Mouse (Mus musculus) liver, postnatal 0 days (tissue): Measurements from ENCODE around the gene Mrgprg. TPM values are rescaled to one million over a fixed set of nuclear protein-coding genes. Genes with fewer than 3 reads are reported as not detected.

Experiments
- ATAC-seq: fragments of 200-750 bp; cut with Nextera tagmentation; 2 replicates; pipeline ENCODE4 v1.8.0; 2017; ENCODE audit warnings: mild to moderate bottlenecking, moderate library complexity
- DNase-seq: peaks from one replicate; pipeline ENCODE4 v3.0.0-alpha.2; 2016
- H3K27ac ChIP-seq: fragments of 300-500 bp; sonication (generic); 2 replicates; pipeline ENCODE4 v1.5.1; 2014; ENCODE audit warnings: antibody characterized with exemption, moderate library complexity, mild to moderate bottlenecking, low read depth
- H3K27me3 ChIP-seq: fragments of 300-500 bp; sonication (generic); 2 replicates; pipeline ENCODE4 v1.6.1; 2014; ENCODE audit warnings: low read length, control low read depth, mixed read lengths; ENCODE audit not compliant: insufficient read depth
- H3K36me3 ChIP-seq: fragments of 300-500 bp; sonication (generic); replicated peaks from 2 replicates; pipeline ENCODE4 v1.6.1; 2014; ENCODE audit warnings: mild to moderate bottlenecking, control low read depth, low read length, moderate library complexity, mixed read lengths; ENCODE audit not compliant: insufficient read depth
- H3K4me1 ChIP-seq: fragments of 300-500 bp; sonication (generic); 2 replicates; pipeline ENCODE4 v1.6.1; 2014; ENCODE audit warnings: antibody characterized with exemption, mild to moderate bottlenecking, control low read depth; ENCODE audit not compliant: insufficient read depth
- H3K4me2 ChIP-seq: fragments of 300-500 bp; sonication (generic); 2 replicates; pipeline ENCODE4 v1.6.1; 2014; ENCODE audit warnings: low read depth, mild to moderate bottlenecking, low read length, moderate library complexity, mixed read lengths
- H3K4me3 ChIP-seq: fragments of 300-500 bp; sonication (generic); 2 replicates; pipeline ENCODE4 v1.5.1; 2014; ENCODE audit warnings: low read depth, low read length
- H3K9ac ChIP-seq: fragments of 300-500 bp; sonication (generic); replicated peaks from 2 replicates; pipeline ENCODE4 v1.6.1; 2014; ENCODE audit warnings: mild to moderate bottlenecking, moderate library complexity
- H3K9me3 ChIP-seq: fragments of 300-500 bp; sonication (generic); 2 replicates; pipeline ENCODE4 v1.6.1; 2016; ENCODE audit warnings: mild to moderate bottlenecking, control low read depth, low read length, mixed read lengths
- CTCF ChIP-seq: sonication (generic); IDR thresholded peaks from 2 replicates; pipeline ENCODE4 v1.5.1; 2016; ENCODE audit warnings: antibody characterized with exemption, low read depth
- EP300 ChIP-seq: IDR thresholded peaks from 2 replicates; pipeline ENCODE4 v1.6.1; 2016; ENCODE audit warnings: antibody characterized with exemption, low read depth, mild to moderate bottlenecking
- WGBS: fragments of 180-500 bp; shearing (Covaris S2); extraction: QIAGEN DNeasy Blood & Tissue Kit; methylation state at CpG from one replicate; pipeline ENCODE4 v1.1.7; 2014; ENCODE audit not compliant: insufficient replicate concordance; 5-methylcytosine and 5-hydroxymethylcytosine counted together
- microRNA-seq: library from miRNA; unstranded; fragments of <30 nt; microRNA quantifications from one replicate; pipeline ENCODE4, GENCODE M21; 2016
- polyA plus RNA-seq: library from polyadenylated mRNA; unstranded; fragments of >200 nt; fragmentation: Nextera tagmentation; extraction: Ambion mirVana; gene quantifications from 2 replicates; pipeline ENCODE4 v1.2.1, GENCODE M21; 2015

Mrgprg gene
- polyA plus RNA-seq, 1 experiment from 2014 or later = not detected

DNA sequence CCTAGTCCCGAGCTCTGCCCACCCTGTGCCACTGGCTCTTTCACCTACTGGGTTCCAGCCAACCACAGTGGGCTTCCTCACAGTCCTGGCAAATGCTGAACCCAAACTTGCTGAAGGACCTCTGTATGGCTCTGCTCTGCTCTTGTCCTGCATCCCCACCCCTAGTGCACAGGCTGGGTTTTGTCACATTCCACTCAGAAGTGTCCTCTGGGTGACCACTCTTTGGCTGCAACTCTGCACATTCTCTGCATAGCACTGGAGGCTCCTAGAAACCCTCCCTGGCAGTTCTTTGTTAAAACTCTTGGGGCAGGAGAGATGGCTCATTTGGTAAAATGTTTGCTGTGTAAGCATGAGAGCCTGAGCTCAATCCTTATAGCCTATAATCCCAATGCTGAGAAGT lies 49.0 kb downstream of the Mrgprg start:
- Histone ChIP-seq H3K4me3 (no peak overlapping the region), H3K36me3 (no peaks in the 10 kb centered on the region), H3K9me3 (no peaks in the 10 kb centered on the region), H3K4me1 (no peaks in the 10 kb centered on the region), H3K4me2 (no peak overlapping the region), H3K27ac (no peak overlapping the region), H3K27me3 (no peaks in the 10 kb centered on the region), H3K9ac (no peak overlapping the region)
- DNase-seq = no peak
- 36% methylated on average over 1 of the region's 1 CpGs for WGBS
- no peak for TF ChIP-seq CTCF
- TF ChIP-seq EP300 = no peak
- ATAC-seq = no peak

Small RNA genes lying within 50 kb of the gene (microRNA-seq; reads per million reads assigned to microRNA genes)
- not detected for gene Gm22064

Other genes starting within 250 kb of the Mrgprg start
- gene Nap1l4, start 217.9 kb downstream of the Mrgprg start, polyA plus RNA-seq = 55.7 and 61.2 TPM in 2 replicates
- gene Cars, start 166.9 kb downstream of the Mrgprg start, polyA plus RNA-seq = 18.1 and 22.7 TPM in 2 replicates
- 1.8 and 2.0 TPM in 2 replicates for gene Tnfrsf26, start 138.3 kb downstream of the Mrgprg start, polyA plus RNA-seq
- 0.95 and 1.3 TPM in 2 replicates for gene Tnfrsf22, start 117.3 kb downstream of the Mrgprg start, polyA plus RNA-seq
- 0.90 and 1.1 TPM in 2 replicates for gene Tnfrsf23, start 81.1 kb downstream of the Mrgprg start, polyA plus RNA-seq
- gene Osbpl5, start 10.0 kb downstream of the Mrgprg start, polyA plus RNA-seq = 1.4 and 1.6 TPM in 2 replicates
- gene Mrgpre, start 17.5 kb upstream of the Mrgprg start, polyA plus RNA-seq = 0.08 and 0.15 TPM in 2 replicates
- gene Nadsyn1, start 55.9 kb upstream of the Mrgprg start, polyA plus RNA-seq = 9.2 and 11.1 TPM in 2 replicates
- gene Dhcr7, start 56.2 kb upstream of the Mrgprg start, polyA plus RNA-seq = 11.4 and 12.1 TPM in 2 replicates
- gene Gm498, start 99.8 kb upstream of the Mrgprg start, polyA plus RNA-seq = not detected in 2 replicates
- 0.58 and 0.92 TPM in 2 replicates for gene Shank2, start 234.9 kb upstream of the Mrgprg start, polyA plus RNA-seq